Mouse (Mus musculus) stomach, embryonic 14.5 days (tissue): ENCODE data around the gene Ccdc116. TPM values are rescaled to one million over a fixed set of nuclear protein-coding genes. Genes with fewer than 3 reads are reported as not detected.

Experiments used
- ATAC-seq: fragments of 200-750 bp; cut with Nextera tagmentation; 2 replicates; pipeline ENCODE4 v1.8.0; 2017; ENCODE audit warnings: low read depth, moderate TSS enrichment; ENCODE audit not compliant: insufficient number of reproducible peaks, insufficient read depth, low FRiP score
- H3K27ac ChIP-seq: fragments of 300-500 bp; sonication (generic); 2 replicates; pipeline ENCODE4 v1.5.1; 2014; ENCODE audit warnings: mild to moderate bottlenecking, low read length, moderate library complexity, mixed read lengths
- H3K27me3 ChIP-seq: fragments of 300-500 bp; sonication (generic); 2 replicates; pipeline ENCODE4 v1.6.1; 2014; ENCODE audit warnings: low read length, control low read depth, mixed read lengths; ENCODE audit not compliant: control insufficient read depth, insufficient read depth
- H3K36me3 ChIP-seq: fragments of 300-500 bp; sonication (generic); 2 replicates; pipeline ENCODE4 v1.6.1; 2014; ENCODE audit warnings: mild to moderate bottlenecking, control low read depth, low read length, moderate library complexity, mixed read lengths; ENCODE audit not compliant: control insufficient read depth, insufficient read depth
- H3K4me1 ChIP-seq: fragments of 300-500 bp; sonication (generic); 2 replicates; pipeline ENCODE4 v1.6.1; 2014; ENCODE audit warnings: low read length, control low read depth, mixed read lengths; ENCODE audit not compliant: control insufficient read depth, insufficient read depth
- H3K4me2 ChIP-seq: fragments of 300-500 bp; sonication (generic); replicated peaks from 2 replicates; pipeline ENCODE4 v1.6.1; 2014; ENCODE audit warnings: low read depth, low read length, control low read depth
- H3K4me3 ChIP-seq: fragments of 300-500 bp; sonication (generic); 2 replicates; pipeline ENCODE4 v1.5.1; 2014; ENCODE audit warnings: low read depth, low read length, control low read depth
- H3K9ac ChIP-seq: fragments of 300-500 bp; sonication (generic); replicated peaks from 2 replicates; pipeline ENCODE4 v1.6.1; 2014; ENCODE audit warnings: low read depth, mild to moderate bottlenecking, control low read depth, low read length, moderate library complexity, mixed read lengths
- H3K9me3 ChIP-seq: fragments of 300-500 bp; sonication (generic); 2 replicates; pipeline ENCODE4 v1.6.1; 2016; ENCODE audit warnings: low read depth, low read length, control low read depth; ENCODE audit not compliant: control insufficient read depth
- WGBS: fragments of 180-500 bp; shearing (Covaris S2); extraction: QIAGEN DNeasy Blood & Tissue Kit; methylation state at CpG from one replicate; pipeline ENCODE4 v1.1.7; 2014; 5-methylcytosine and 5-hydroxymethylcytosine counted together
- polyA plus RNA-seq: library from polyadenylated mRNA; unstranded; fragments of >200 nt; fragmentation: Nextera tagmentation; extraction: Ambion mirVana; gene quantifications from 2 replicates; pipeline ENCODE4 v1.2.1, GENCODE M21; 2014

The Ccdc116 gene
- polyA plus RNA-seq, 1 experiment from 2014 or later: 1.0 TPM

- 24% methylated on average over 7 of the region's 7 CpGs for WGBS
- Histone ChIP-seq H3K4me1 (peaks cover 10% of the 10 kb centered on the region; the same call in 1 of the 2 replicates), H3K4me2 (no peak within 1 kb of the TSS), H3K27me3 (no peaks in the 10 kb centered on the region), H3K27ac (no peak within 1 kb of the TSS), H3K4me3 (no peak within 1 kb of the TSS), H3K36me3 (no peaks in the 10 kb centered on the region), H3K9ac (no peak within 1 kb of the TSS), H3K9me3 (no peaks in the 10 kb centered on the region)
- ATAC-seq: no peak
These were observed 2.7 kb downstream of the Ccdc116 start, which contains the start of gene Ydjc for GRCm38 (mm10) chr16:17144339-17144738. TSS of gene Ydjc (plus strand) at chr16:17144621.

- Histone ChIP-seq H3K4me1 (no peaks in the 10 kb centered on the region), H3K4me3 (no peak overlapping the region), H3K9me3 (no peaks in the 10 kb centered on the region), H3K4me2 (no peak overlapping the region), H3K36me3 (no peaks in the 10 kb centered on the region), H3K27ac (no peak overlapping the region), H3K27me3 (no peaks in the 10 kb centered on the region), H3K9ac (no peak overlapping the region)
- no peak for ATAC-seq
- WGBS: 85% methylated on average over 15 of the region's 15 CpGs
These were observed 9.7 kb downstream of the Ccdc116 start for GRCm38 (mm10) chr16:17137355-17137754.

- Histone ChIP-seq H3K9me3 (no peaks in the 10 kb centered on the region), H3K9ac (no peak overlapping the region), H3K27me3 (no peaks in the 10 kb centered on the region), H3K27ac (no peak overlapping the region), H3K4me3 (peak overlapping the region; percentile 67), H3K4me2 (peak overlapping the region; percentile 98), H3K4me1 (0 out of 2 replicates have a peak, but pooled peaks cover 3% of the 10 kb centered on the region), H3K36me3 (no peaks in the 10 kb centered on the region)
- WGBS: 16% methylated on average over 7 of the region's 7 CpGs
- ATAC-seq: no peak
These were observed 14.2 kb downstream of the Ccdc116 start for GRCm38 (mm10) chr16:17132906-17133200.

- WGBS: under 1% methylated on average over 47 of the region's 47 CpGs
- Histone ChIP-seq H3K9ac (peak within 1 kb of the TSS; percentile 51; the same call in 1 of the 2 replicates), H3K4me3 (peak within 1 kb of the TSS; percentile 67), H3K36me3 (no peaks in the 10 kb centered on the region), H3K4me1 (0 out of 2 replicates have a peak, but pooled peaks cover 3% of the 10 kb centered on the region), H3K27me3 (no peaks in the 10 kb centered on the region), H3K27ac (no peak within 1 kb of the TSS; the same call in 1 of the 2 replicates), H3K9me3 (no peaks in the 10 kb centered on the region), H3K4me2 (peak within 1 kb of the TSS; percentile 98)
- ATAC-seq: peak; percentile 97
These were observed 14.7 kb downstream of the Ccdc116 start, which contains the start of gene Sdf2l1 for GRCm38 (mm10) chr16:17132089-17132905. TSS of gene Sdf2l1 (minus strand) at chr16:17132383.

- Histone ChIP-seq H3K27ac (no peak overlapping the region; the same call in 1 of the 2 replicates), H3K9me3 (no peaks in the 10 kb centered on the region), H3K36me3 (no peaks in the 10 kb centered on the region), H3K27me3 (no peaks in the 10 kb centered on the region), H3K9ac (peak overlapping the region; percentile 51; the same call in 1 of the 2 replicates), H3K4me2 (peak overlapping the region; percentile 98), H3K4me3 (peak overlapping the region; percentile 67), H3K4me1 (0 out of 2 replicates have a peak, but pooled peaks cover 3% of the 10 kb centered on the region)
- ATAC-seq: no peak; the same call in 1 of the 2 replicates
- 3% methylated on average over 43 of the region's 43 CpGs for WGBS
These were observed 15.6 kb downstream of the Ccdc116 start for GRCm38 (mm10) chr16:17131191-17132088.

GRCm38 (mm10) chr16:17127292-17127691 lies 19.7 kb downstream of the Ccdc116 start:
- no peak for ATAC-seq
- 93% methylated on average over 1 of the region's 1 CpGs for WGBS

GRCm38 (mm10) chr16:17124871-17125520 lies 22.0 kb downstream of the Ccdc116 start, which contains the start of gene 2610318N02Rik:
TSS of gene 2610318N02Rik (minus strand) at chr16:17125167.
- Histone ChIP-seq H3K36me3 (peaks cover 3% of the 10 kb centered on the region; the same call in 1 of the 2 replicates), H3K27me3 (no peaks in the 10 kb centered on the region), H3K9me3 (no peaks in the 10 kb centered on the region), H3K4me3 (peak within 1 kb of the TSS; percentile 57), H3K27ac (peak within 1 kb of the TSS; percentile 34; the same call in 1 of the 2 replicates), H3K9ac (peak within 1 kb of the TSS; percentile 57), H3K4me2 (peak within 1 kb of the TSS; percentile 63), H3K4me1 (peaks cover 13% of the 10 kb centered on the region; the same call in 1 of the 2 replicates)
- WGBS: under 1% methylated on average over 25 of the region's 25 CpGs
- peak; percentile 95 for ATAC-seq

More at GRCm38 (mm10) chr16:17127292-17127691, 19.7 kb downstream of the Ccdc116 start:
- no peak overlapping the region for H3K4me2 ChIP-seq
- H3K27me3 ChIP-seq: no peaks in the 10 kb centered on the region
- no peak overlapping the region for H3K4me3 ChIP-seq
- no peak overlapping the region for H3K27ac ChIP-seq
- peaks cover 16% of the 10 kb centered on the region; the same call in 1 of the 2 replicates for H3K4me1 ChIP-seq
- H3K9me3 ChIP-seq: no peaks in the 10 kb centered on the region
- H3K36me3 ChIP-seq: peaks cover 2% of the 10 kb centered on the region; the same call in 1 of the 2 replicates
- no peak overlapping the region for H3K9ac ChIP-seq
